Mouse (Mus musculus): ENCODE measurements around the gene Stk32b.

GRCm38 (mm10) chr5:37435417-37435816, 281.6 kb downstream of the Stk32b start:
- no peak for TF ChIP-seq POLR2A (IDR thresholded peaks at IDR 0.05; ENCODE audit: borderline replicate concordance, insufficient read depth, low read length)
- no peak for TF ChIP-seq CTCF (IDR thresholded peaks at IDR 0.05; ENCODE audit: borderline replicate concordance, insufficient read depth, low read depth, low read length)
